Comparison of ENCODE assay signal across 9 mouse cellular contexts in genomic region chr12:35896764-35897282, GRCm38 (mm10). TPM values are rescaled to one million over a fixed set of nuclear protein-coding genes. Genes with fewer than 3 reads are reported as not detected.
DNase-seq lines count a peak whose midpoint lies in the region; ATAC-seq and TF ChIP-seq lines count a peak whose summit lies in the region.
"Had no signal": no experiment of that assay in that cellular context is flagged by ENCODE, and none has a peak within 500 bp of the region (broad histone marks: within the 10 kb centered on the region; RNA-seq: fewer than 3 reads in every experiment).

No protein-coding gene starts in this region.

- peaks cover 8% of the 10 kb centered on the region for H3K4me1 ChIP-seq in kidney, embryonic 15.5 days

- H3K79me2 ChIP-seq in myocyte (ENCODE audit: control insufficient read depth, insufficient read depth): no peaks in the 10 kb centered on the region

- no peak overlapping the region for H3K9ac ChIP-seq in kidney, embryonic 15.5 days

- WGBS in kidney, embryonic 15.5 days: 29% methylated on average over 4 of the region's 4 CpGs

- H3K36me3 ChIP-seq in kidney, embryonic 15.5 days: no peaks in the 10 kb centered on the region
- no peaks in the 10 kb centered on the region for H3K36me3 ChIP-seq in myocyte (ENCODE audit: control insufficient read depth, insufficient read depth)

- DNase-seq in kidney, postnatal 25 days: no peak
- DNase-seq in embryo, embryonic 10.5 days (ENCODE audit: low spot score): peak; percentile 49
- DNase-seq in left cerebral cortex, adult 18-20 months (ENCODE audit: low spot score in 2 of 2): no peak
- no peak for DNase-seq in adrenal gland, adult 2 months

- peak overlapping the region; percentile 38 for H3K4me3 ChIP-seq in kidney, embryonic 15.5 days (replicated peaks)
- H3K4me3 ChIP-seq in myocyte: no peak overlapping the region

- H3K27me3 ChIP-seq in kidney, embryonic 15.5 days: no peaks in the 10 kb centered on the region
- no peaks in the 10 kb centered on the region for H3K27me3 ChIP-seq in myocyte (ENCODE audit: control insufficient read depth, insufficient read depth, insufficient read length)

- no peak overlapping the region for H3K27ac ChIP-seq in kidney, embryonic 15.5 days

- no peaks in the 10 kb centered on the region for H3K9me3 ChIP-seq in kidney, embryonic 15.5 days (replicated peaks)

- no peak for TF ChIP-seq POLR2A in myocyte (IDR thresholded peaks at IDR 0.05; ENCODE audit: insufficient read length, low read depth)

- no peak overlapping the region for H3ac ChIP-seq in myocyte (ENCODE audit: control insufficient read depth, insufficient read length)

- peak overlapping the region; percentile 61 for H3K4me2 ChIP-seq in kidney, embryonic 15.5 days
- peak overlapping the region; percentile 46 for H3K4me2 ChIP-seq in myocyte (ENCODE audit: low read depth)

- no peak for ATAC-seq in kidney, embryonic 15.5 days (replicated peaks; ENCODE audit: low FRiP score)
- peak; percentile 43 for ATAC-seq in inflammation-experienced regulatory T-cells, adult 6 months
- ATAC-seq in megakaryocyte progenitor cell, adult 5-6 weeks (replicated peaks; ENCODE audit: poor library complexity): no peak

TF ChIP-seq in myocyte, 11 proteins besides CTCF, POLR2A, EP300 and RAD21:
- no peak for TF ChIP-seq POLR2AphosphoS2 (IDR thresholded peaks at IDR 0.05; ENCODE audit: insufficient read length, low read depth)
- TF ChIP-seq TCF3 (IDR thresholded peaks at IDR 0.05; ENCODE audit: insufficient read length, low read depth): no peak
- no peak for TF ChIP-seq USF1 (IDR thresholded peaks at IDR 0.05; ENCODE audit: low read depth)
- TF ChIP-seq MYOG (IDR thresholded peaks at IDR 0.05; ENCODE audit: control insufficient read depth in 1 of 3, insufficient read depth in 1 of 3, insufficient read length in 2 of 3, low read depth in 2 of 3): no peak
- TF ChIP-seq MAX (IDR thresholded peaks at IDR 0.05; ENCODE audit: low read depth): no peak
- TF ChIP-seq TCF12 (IDR thresholded peaks at IDR 0.05; ENCODE audit: insufficient read depth, poor library complexity, severe bottlenecking): no peak
- no peak for TF ChIP-seq REST (IDR thresholded peaks at IDR 0.05; ENCODE audit: insufficient read depth, insufficient read length)
- no peak for TF ChIP-seq CEBPB (IDR thresholded peaks at IDR 0.05; ENCODE audit: insufficient read depth, poor library complexity, severe bottlenecking)

RNA-seq across cellular contexts. Expression of gene Agr3, which starts 28.6 kb away (rescaled TPM):
- polyA plus RNA-seq in kidney, embryonic 15.5 days (2015; fragmentation: Nextera tagmentation; extraction: Ambion mirVana): not detected in 2 replicates
- not detected for polyA plus RNA-seq in inflammation-experienced regulatory T-cells, adult 6 months (2017; shearing (Covaris generic))
- not detected for polyA plus RNA-seq in myocyte (2012; fragmentation: generic; extraction: Trizol)
- total RNA-seq in left cerebral cortex, adult 18-20 months (2021): not detected
- not detected for total RNA-seq in adrenal gland, adult 2 months (2021)
- polyA plus RNA-seq in adrenal gland, adult 2 months (2012; rRNA removed): not detected in 2 replicates
- not detected in 2 replicates for total RNA-seq in megakaryocyte progenitor cell, adult 5-6 weeks (2015)
- total RNA-seq in megakaryocyte progenitor cell, adult 5-6 weeks (2017): not detected in 2 replicates
- total RNA-seq: neutrophil, adult 5-6 weeks had no signal
